Mouse (Mus musculus) megakaryocyte, embryonic 14.5 days (primary cell): ENCODE measurements at regions not wholly inside any gene's neighbourhood (a gene's known extent, or its start where the extent isn't known, plus 50 kb on each side); places are given as distances from the start of the nearest gene placed in this dataset.

Source experiments
- H3K27me3 ChIP-seq: replicated peaks from 2 replicates; pipeline ENCODE3; 2012; ENCODE audit warnings: inconsistent platforms
- H3K36me3 ChIP-seq: replicated peaks from 2 replicates; pipeline ENCODE3; 2012; ENCODE audit warnings: low read length, inconsistent platforms, mixed read lengths
- H3K4me1 ChIP-seq: 2 replicates; pipeline ENCODE4 v1.6.1; 2012; ENCODE audit warnings: inconsistent platforms
- H3K4me3 ChIP-seq: replicated peaks from 2 replicates; pipeline ENCODE3; 2012; ENCODE audit warnings: moderate library complexity, mild to moderate bottlenecking, inconsistent platforms
- H3K9me3 ChIP-seq: 2 replicates; pipeline ENCODE4 v1.6.1; 2012; ENCODE audit warnings: inconsistent platforms
- FLI1 ChIP-seq: IDR thresholded peaks from 2 replicates; pipeline ENCODE4 v1.6.1; 2012; ENCODE audit warnings: low read length, inconsistent platforms, mixed read lengths
- GATA1 ChIP-seq: IDR thresholded peaks from 3 replicates; pipeline ENCODE4 v1.6.1; 2012; ENCODE audit warnings: mixed read lengths, low read length, inconsistent platforms, borderline replicate concordance

GRCm38 (mm10) chr6:36058206-36058605 lies 329.7 kb upstream of the Chrm2 start:
- Histone ChIP-seq H3K36me3 (no peaks in the 10 kb centered on the region), H3K27me3 (no peaks in the 10 kb centered on the region), H3K4me1 (no peaks in the 10 kb centered on the region), H3K9me3 (no peaks in the 10 kb centered on the region), H3K4me3 (no peak overlapping the region)
- TF ChIP-seq FLI1 (no peak), GATA1 (no peak)

- Histone ChIP-seq H3K27me3 (no peaks in the 10 kb centered on the region), H3K9me3 (no peaks in the 10 kb centered on the region), H3K4me3 (no peak overlapping the region), H3K4me1 (no peaks in the 10 kb centered on the region), H3K36me3 (no peaks in the 10 kb centered on the region)
- TF ChIP-seq GATA1 (no peak), FLI1 (no peak)
Measured at GRCm38 (mm10) chr6:36060411-36060810, 327.5 kb upstream of the Chrm2 start.

- TF ChIP-seq FLI1 (no peak), GATA1 (no peak)
- no peaks in the 10 kb centered on the region for H3K36me3 ChIP-seq
- H3K9me3 ChIP-seq, result no peaks in the 10 kb centered on the region
- H3K4me1 ChIP-seq, result no peaks in the 10 kb centered on the region
- no peaks in the 10 kb centered on the region for H3K27me3 ChIP-seq
- no peak overlapping the region for H3K4me3 ChIP-seq
Measured at GRCm38 (mm10) chr6:36064919-36065318, 323.0 kb upstream of the Chrm2 start.

GRCm38 (mm10) chr6:36068690-36069089 lies 319.2 kb upstream of the Chrm2 start:
- Histone ChIP-seq H3K4me1 (no peaks in the 10 kb centered on the region), H3K27me3 (no peaks in the 10 kb centered on the region), H3K4me3 (no peak overlapping the region), H3K36me3 (no peaks in the 10 kb centered on the region), H3K9me3 (peaks cover 2% of the 10 kb centered on the region; the same call in 1 of the 2 replicates)
- TF ChIP-seq GATA1, result no peak
- TF ChIP-seq FLI1, result no peak

DNA sequence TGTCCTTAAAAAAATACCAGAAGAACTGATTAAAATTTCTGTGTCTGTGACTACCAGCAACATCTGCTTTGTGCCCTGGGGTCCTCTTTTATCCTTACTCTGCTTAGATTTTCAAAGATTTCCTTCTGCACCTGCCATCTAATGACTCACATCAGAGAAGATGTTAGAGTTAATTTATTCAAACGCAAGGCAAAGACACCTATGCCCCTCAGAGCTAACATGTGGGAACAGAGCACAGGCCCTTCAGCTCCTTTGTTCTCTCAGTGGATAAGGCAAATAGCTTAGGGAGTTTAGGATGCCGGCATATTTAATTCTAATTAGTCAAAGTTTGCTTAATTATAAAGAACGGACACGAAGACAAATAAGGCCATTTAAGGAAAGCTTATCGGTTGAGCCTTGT lies 308.3 kb upstream of the Chrm2 start:
- H3K9me3 ChIP-seq, result peaks cover 5% of the 10 kb centered on the region; the same call in 1 of the 2 replicates
- no peaks in the 10 kb centered on the region for H3K4me1 ChIP-seq
- TF ChIP-seq FLI1, result no peak
- TF ChIP-seq GATA1, result no peak
- H3K4me3 ChIP-seq, result no peak overlapping the region
- H3K27me3 ChIP-seq, result no peaks in the 10 kb centered on the region
- H3K36me3 ChIP-seq, result no peaks in the 10 kb centered on the region

DNA sequence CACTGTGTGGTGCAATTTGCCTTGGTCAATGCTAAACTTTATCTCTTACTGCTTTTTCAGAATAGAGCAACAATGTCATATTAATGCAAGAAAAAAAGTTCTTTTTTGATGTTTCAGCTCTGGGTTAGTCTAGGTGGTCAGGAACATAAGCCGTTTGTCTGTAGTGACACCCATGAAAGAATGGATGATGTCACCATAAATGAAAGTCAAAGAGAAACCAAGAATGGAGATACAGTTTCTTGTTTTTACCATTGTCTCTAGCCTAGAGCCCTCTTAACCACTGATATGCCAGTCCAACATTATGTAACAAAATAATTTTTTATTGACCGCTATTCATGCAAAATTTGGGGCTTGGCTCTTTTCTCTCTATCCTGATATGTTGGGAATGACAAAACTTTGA lies 294.3 kb upstream of the Chrm2 start:
- peaks cover 11% of the 10 kb centered on the region for H3K9me3 ChIP-seq
- no peaks in the 10 kb centered on the region for H3K27me3 ChIP-seq
- TF ChIP-seq FLI1 (no peak), GATA1 (no peak)
- H3K36me3 ChIP-seq, result no peaks in the 10 kb centered on the region
- H3K4me3 ChIP-seq, result no peak overlapping the region
- H3K4me1 ChIP-seq, result no peaks in the 10 kb centered on the region

GRCm38 (mm10) chr6:36094075-36094474 lies 293.8 kb upstream of the Chrm2 start:
- Histone ChIP-seq H3K4me3 (no peak overlapping the region), H3K27me3 (no peaks in the 10 kb centered on the region), H3K4me1 (no peaks in the 10 kb centered on the region), H3K9me3 (peaks cover 11% of the 10 kb centered on the region), H3K36me3 (no peaks in the 10 kb centered on the region)
- TF ChIP-seq GATA1 (no peak), FLI1 (no peak)

DNA sequence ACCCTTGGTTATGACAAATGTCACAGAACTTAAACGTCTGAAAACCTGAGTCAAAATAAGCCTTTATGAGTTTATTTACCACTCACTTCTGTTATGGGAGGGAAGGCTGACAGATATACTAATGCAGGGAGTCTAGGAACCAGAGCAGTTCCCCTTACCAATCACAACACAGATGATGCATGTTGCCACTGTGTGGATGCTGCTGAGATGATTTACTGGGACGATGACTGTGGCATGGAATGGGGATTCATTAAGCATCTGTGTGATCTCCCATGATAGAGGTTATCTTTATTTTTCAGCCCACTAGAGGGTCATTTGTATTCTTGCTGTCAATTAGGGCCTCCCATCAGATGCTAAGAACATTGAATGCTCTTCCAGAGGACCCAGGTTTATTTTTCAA lies 290.5 kb upstream of the Chrm2 start:
- Histone ChIP-seq H3K27me3 (no peaks in the 10 kb centered on the region), H3K4me1 (no peaks in the 10 kb centered on the region), H3K9me3 (peaks cover 6% of the 10 kb centered on the region; the same call in 1 of the 2 replicates), H3K36me3 (no peaks in the 10 kb centered on the region), H3K4me3 (no peak overlapping the region)
- TF ChIP-seq GATA1 (no peak), FLI1 (no peak)

GRCm38 (mm10) chr6:36098179-36098578 lies 289.7 kb upstream of the Chrm2 start:
- TF ChIP-seq GATA1, result no peak
- no peak for TF ChIP-seq FLI1
- no peaks in the 10 kb centered on the region for H3K4me1 ChIP-seq
- H3K27me3 ChIP-seq, result no peaks in the 10 kb centered on the region
- peaks cover 6% of the 10 kb centered on the region; the same call in 1 of the 2 replicates for H3K9me3 ChIP-seq
- H3K36me3 ChIP-seq, result no peaks in the 10 kb centered on the region
- H3K4me3 ChIP-seq, result no peak overlapping the region

DNA sequence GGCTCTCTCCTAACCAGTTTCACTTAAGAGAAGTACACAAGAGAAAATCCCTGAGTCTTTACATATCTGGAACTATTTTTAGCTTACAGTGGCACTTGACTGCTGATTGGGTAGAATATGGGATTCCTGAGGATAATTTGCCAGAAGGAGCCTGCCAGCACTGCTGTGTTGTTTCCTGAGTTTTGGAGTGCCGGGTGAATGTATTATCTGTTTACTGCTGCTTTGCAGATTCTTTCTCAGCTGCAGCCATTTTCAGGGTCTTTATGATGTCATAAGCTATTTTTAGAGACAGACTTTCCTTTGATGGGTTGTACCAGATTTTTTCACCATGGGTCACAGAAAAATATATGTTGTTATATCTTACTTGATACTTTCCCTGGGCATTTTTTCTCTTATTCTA lies 279.1 kb upstream of the Chrm2 start:
- Histone ChIP-seq H3K4me1 (no peaks in the 10 kb centered on the region), H3K9me3 (no peaks in the 10 kb centered on the region), H3K36me3 (no peaks in the 10 kb centered on the region), H3K27me3 (no peaks in the 10 kb centered on the region), H3K4me3 (no peak overlapping the region)
- TF ChIP-seq FLI1, result no peak

DNA sequence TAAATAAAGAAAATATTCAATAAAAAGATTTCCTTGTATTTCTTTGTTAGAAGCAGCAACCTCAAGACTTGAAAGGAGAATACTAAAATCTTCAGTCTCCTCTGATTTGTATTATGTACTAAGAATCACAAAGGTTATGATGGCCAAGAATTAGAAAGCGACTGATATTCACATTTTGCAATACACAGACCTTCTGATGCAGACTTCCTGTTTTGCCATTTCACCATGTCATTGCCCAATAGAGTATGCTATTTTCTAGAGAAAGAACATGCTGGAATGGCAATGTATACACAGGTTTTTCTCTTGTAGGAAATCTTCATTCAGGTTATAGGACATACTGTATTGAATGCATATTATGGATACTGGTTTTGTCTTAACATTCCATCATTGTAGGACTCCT lies 250.7 kb upstream of the Chrm2 start:
- no peaks in the 10 kb centered on the region for H3K4me1 ChIP-seq
- H3K9me3 ChIP-seq, result peaks cover 3% of the 10 kb centered on the region; the same call in 1 of the 2 replicates
- H3K4me3 ChIP-seq, result no peak overlapping the region
- no peaks in the 10 kb centered on the region for H3K27me3 ChIP-seq
- H3K36me3 ChIP-seq, result no peaks in the 10 kb centered on the region
- TF ChIP-seq FLI1 (no peak), GATA1 (no peak)

GRCm38 (mm10) chr6:36147267-36147666 lies 240.6 kb upstream of the Chrm2 start:
- H3K4me1 ChIP-seq, result no peaks in the 10 kb centered on the region
- no peaks in the 10 kb centered on the region for H3K36me3 ChIP-seq
- H3K27me3 ChIP-seq, result no peaks in the 10 kb centered on the region
- TF ChIP-seq GATA1, result no peak
- no peak for TF ChIP-seq FLI1
- H3K9me3 ChIP-seq, result peaks cover 13% of the 10 kb centered on the region
- no peak overlapping the region for H3K4me3 ChIP-seq
